Mouse (Mus musculus) bone marrow macrophage, adult 2 months (primary cell): ENCODE measurements around the gene Noxo1.

ENCODE experiments used
- CTCF ChIP-seq: IDR thresholded peaks from 2 replicates; pipeline ENCODE4 v1.5.1; 2012; ENCODE audit warnings: low read depth, mild to moderate bottlenecking, low read length, moderate library complexity
- POLR2A ChIP-seq: IDR thresholded peaks from 2 replicates; pipeline ENCODE4 v1.6.1; 2012; ENCODE audit warnings: mild to moderate bottlenecking, low read depth, low read length, borderline replicate concordance

GRCm38 (mm10) chr17:24670246-24670844 lies 25.7 kb upstream of the Noxo1 start:
- TF ChIP-seq POLR2A (no peak), CTCF (no peak)
